Mouse (Mus musculus) layer of hippocampus, adult 11-12 months (tissue): ENCODE results near the gene Ei24.

ENCODE experiments used
- DNase-seq: peaks from one replicate; pipeline ENCODE4 v3.0.0; 2022; ENCODE audit warnings: low spot score

Ei24 gene

GRCm38 (mm10) chr9:36792191-36792590, 5.0 kb downstream of the Ei24 start:
- no peak for DNase-seq

GRCm38 (mm10) chr9:36783921-36784320, 13.3 kb downstream of the Ei24 start:
- DNase-seq = no peak

- DNase-seq = no peak
Observed at GRCm38 (mm10) chr9:36769048-36769413, 28.2 kb downstream of the Ei24 start.

- no peak for DNase-seq
Observed at GRCm38 (mm10) chr9:36768156-36769047, 28.8 kb downstream of the Ei24 start.

GRCm38 (mm10) chr9:36767203-36768143, 29.7 kb downstream of the Ei24 start, which contains the start of gene Stt3a:
Gene Stt3a (minus strand): TSS chr9:36767679.
- peak; percentile 100 for DNase-seq

GRCm38 (mm10) chr9:36764378-36764777, 32.8 kb downstream of the Ei24 start:
- no peak for DNase-seq
